Mouse (Mus musculus) thymus, adult 2 months (tissue): Measurements from ENCODE around the gene Capn7.

Experiments
- CTCF ChIP-seq: fragments of 200-500 bp; IDR thresholded peaks from 2 replicates; pipeline ENCODE4 v1.5.1; 2012; ENCODE audit warnings: mild to moderate bottlenecking, control low read depth, low read length, moderate library complexity, borderline replicate concordance; ENCODE audit not compliant: control insufficient read depth, poor library complexity, insufficient read depth; ENCODE audit errors: extremely low read depth
- POLR2A ChIP-seq: fragments of 200-500 bp; IDR thresholded peaks from 2 replicates; pipeline ENCODE4 v1.6.1; 2012; ENCODE audit warnings: mild to moderate bottlenecking, low read length, control low read depth, moderate library complexity; ENCODE audit not compliant: control insufficient read depth, poor library complexity, insufficient read depth; ENCODE audit errors: extremely low read depth

DNA sequence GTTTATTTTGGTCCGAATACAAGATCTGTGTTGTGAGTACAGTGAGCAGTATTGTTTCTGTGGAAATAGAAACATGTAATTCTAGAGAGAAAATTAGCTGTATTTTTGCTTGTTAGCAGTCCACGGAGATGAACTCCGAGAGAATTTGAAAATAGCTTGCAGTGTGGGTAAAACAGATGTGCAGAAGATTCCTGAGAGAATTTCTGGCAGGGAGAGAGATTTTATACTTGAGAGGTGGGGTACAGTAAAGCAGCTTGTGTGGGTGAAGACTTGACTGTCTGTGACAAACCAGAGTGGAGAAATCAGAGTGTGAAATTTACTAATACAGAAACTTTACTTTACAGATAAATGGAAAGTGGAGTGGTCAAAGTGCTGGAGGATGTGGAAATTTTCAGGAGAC is 32.9 kb downstream of the Capn7 start:
- no peak for TF ChIP-seq POLR2A
- no peak for TF ChIP-seq CTCF
